8 mouse cellular contexts compared by ENCODE assay signal in genomic region chr4:134286226-134287167, GRCm38 (mm10). TPM values are rescaled to one million over a fixed set of nuclear protein-coding genes. Genes with fewer than 3 reads are reported as not detected.
DNase-seq lines count a peak whose midpoint lies in the region; ATAC-seq and TF ChIP-seq lines count a peak whose summit lies in the region.

No protein-coding gene starts in this region.

- DNase-seq in kidney, adult 11 months, result no peak
- DNase-seq in embryo, embryonic 11 days, result peak; percentile 47
- DNase-seq in lung, postnatal 36 days, result peak; percentile 21
- DNase-seq in frontal cortex, postnatal 10 days (ENCODE audit: low spot score in 2 of 2), result no peak

- H3K4me2 ChIP-seq in kidney, embryonic 16.5 days (replicated peaks; ENCODE audit: low read depth, low read length), result peak overlapping the region; percentile 70
- H3K4me2 ChIP-seq in hindbrain, embryonic 15.5 days, result peak overlapping the region; percentile 94

- H3K9ac ChIP-seq in kidney, embryonic 16.5 days (replicated peaks; ENCODE audit: low read length), result peak overlapping the region; percentile 81
- H3K9ac ChIP-seq in ES-Bruce4 (ENCODE audit: low read depth, poor library complexity, severe bottlenecking), result peak overlapping the region; percentile 88
- peak overlapping the region; percentile 97 for H3K9ac ChIP-seq in hindbrain, embryonic 15.5 days

- ATAC-seq in kidney, embryonic 16.5 days (ENCODE audit: low FRiP score, low TSS enrichment), result peak; percentile 43
- peak; percentile 16 for ATAC-seq in hindbrain, embryonic 15.5 days (ENCODE audit: low FRiP score, low read depth)
- no peak for ATAC-seq in monocyte, adult 5-6 weeks (replicated peaks; ENCODE audit: insufficient number of reproducible peaks, low FRiP score, low TSS enrichment, poor library complexity, severe bottlenecking)

- no peak for TF ChIP-seq CTCF in ES-Bruce4 (IDR thresholded peaks at IDR 0.05; ENCODE audit: low read depth, low read length)

- H3K36me3 ChIP-seq in kidney, embryonic 16.5 days (ENCODE audit: insufficient read depth, low read length), result peaks cover 17% of the 10 kb centered on the region
- H3K36me3 ChIP-seq in ES-Bruce4 (ENCODE audit: control insufficient read depth, insufficient read depth, low read length, poor library complexity, severe bottlenecking), result peaks cover 7% of the 10 kb centered on the region
- peaks cover 24% of the 10 kb centered on the region for H3K36me3 ChIP-seq in hindbrain, embryonic 15.5 days

- WGBS in kidney, embryonic 16.5 days, result 1% methylated on average over 59 of the region's 59 CpGs
- WGBS in hindbrain, embryonic 15.5 days, result 2% methylated on average over 59 of the region's 59 CpGs

- H3K27me3 ChIP-seq in kidney, embryonic 16.5 days (ENCODE audit: insufficient read depth, low read length), result no peaks in the 10 kb centered on the region
- H3K27me3 ChIP-seq in ES-Bruce4 (ENCODE audit: control insufficient read depth, insufficient read depth, low read length, poor library complexity, severe bottlenecking), result no peaks in the 10 kb centered on the region
- H3K27me3 ChIP-seq in hindbrain, embryonic 15.5 days, result no peaks in the 10 kb centered on the region

- H3K9me3 ChIP-seq in kidney, embryonic 16.5 days (ENCODE audit: low read length), result no peaks in the 10 kb centered on the region
- H3K9me3 ChIP-seq in ES-Bruce4 (replicated peaks; ENCODE audit: control insufficient read depth, insufficient read depth, low read length, poor library complexity, severe bottlenecking), result no peaks in the 10 kb centered on the region
- H3K9me3 ChIP-seq in hindbrain, embryonic 15.5 days, result no peaks in the 10 kb centered on the region

- H3K27ac ChIP-seq in kidney, embryonic 16.5 days (ENCODE audit: low read length), result peak overlapping the region; percentile 39; the same call in 1 of the 2 replicates
- H3K27ac ChIP-seq in ES-Bruce4 (ENCODE audit: insufficient read depth, low read length), result no peak overlapping the region
- peak overlapping the region; percentile 100 for H3K27ac ChIP-seq in hindbrain, embryonic 15.5 days (replicated peaks)

- peaks cover 22% of the 10 kb centered on the region for H3K4me1 ChIP-seq in kidney, embryonic 16.5 days (ENCODE audit: insufficient read depth, low read length)
- H3K4me1 ChIP-seq in ES-Bruce4 (ENCODE audit: control insufficient read depth, insufficient read depth, low read length), result no peaks in the 10 kb centered on the region
- peaks cover 24% of the 10 kb centered on the region for H3K4me1 ChIP-seq in hindbrain, embryonic 15.5 days (replicated peaks)

- peak overlapping the region; percentile 72 for H3K4me3 ChIP-seq in kidney, embryonic 16.5 days (ENCODE audit: low read length)
- peak overlapping the region; percentile 87 for H3K4me3 ChIP-seq in ES-Bruce4 (ENCODE audit: low read depth, low read length)
- peak overlapping the region; percentile 100 for H3K4me3 ChIP-seq in hindbrain, embryonic 15.5 days

- TF ChIP-seq POLR2A in ES-Bruce4 (IDR thresholded peaks at IDR 0.05; ENCODE audit: insufficient read depth, low read length), result no peak

- no peak for TF ChIP-seq EP300 in ES-Bruce4 (IDR thresholded peaks at IDR 0.05; ENCODE audit: insufficient read depth, low read depth, low read length)

RNA-seq across cellular contexts. Expression of gene Pdik1l, which starts 1.2 kb away (rescaled TPM):
- polyA plus RNA-seq in kidney, embryonic 16.5 days (2015; fragmentation: Nextera tagmentation; extraction: Ambion mirVana), result 19.2 and 20.2 TPM in 2 replicates
- polyA plus RNA-seq in ES-Bruce4 (2011; ENCODE audit: insufficient read depth, insufficient read length, low read depth, missing spikeins), result 12.0 and 14.1 TPM in 2 replicates
- polyA plus RNA-seq in hindbrain, embryonic 15.5 days (2015; fragmentation: Nextera tagmentation; extraction: Ambion mirVana), result 35.7 and 36.6 TPM in 2 replicates
- 14.7 to 25.2 TPM (median 21.5 TPM) in 3 replicates for total RNA-seq in monocyte, adult 5-6 weeks (2017)

RNA-seq across cellular contexts. Expression of gene Trim63, which starts 28.4 kb away (rescaled TPM):
- 3.3 and 4.1 TPM in 2 replicates for polyA plus RNA-seq in kidney, embryonic 16.5 days (2015; fragmentation: Nextera tagmentation; extraction: Ambion mirVana)
- polyA plus RNA-seq in ES-Bruce4 (2011; ENCODE audit: insufficient read depth, insufficient read length, low read depth, missing spikeins), result 5.4 and 7.4 TPM in 2 replicates
- polyA plus RNA-seq in hindbrain, embryonic 15.5 days (2015; fragmentation: Nextera tagmentation; extraction: Ambion mirVana), result 0.41 and 0.56 TPM in 2 replicates
- not detected in 3 replicates for total RNA-seq in monocyte, adult 5-6 weeks (2017)

RNA-seq across cellular contexts. Expression of gene Grrp1, which starts 32.6 kb away (rescaled TPM):
- polyA plus RNA-seq in kidney, embryonic 16.5 days (2015; fragmentation: Nextera tagmentation; extraction: Ambion mirVana), result 12.2 and 12.8 TPM in 2 replicates
- polyA plus RNA-seq in ES-Bruce4 (2011; ENCODE audit: insufficient read depth, insufficient read length, low read depth, missing spikeins), result 0.55 TPM in 1 of 2 replicates, not detected in the other
- polyA plus RNA-seq in hindbrain, embryonic 15.5 days (2015; fragmentation: Nextera tagmentation; extraction: Ambion mirVana), result 16.8 and 18.9 TPM in 2 replicates
- total RNA-seq in monocyte, adult 5-6 weeks (2017), result not detected in 3 replicates

RNA-seq across cellular contexts. Expression of gene Gm30191, which starts 39.8 kb away (rescaled TPM):
- not detected in 2 replicates for polyA plus RNA-seq in kidney, embryonic 16.5 days (2015; fragmentation: Nextera tagmentation; extraction: Ambion mirVana)
- polyA plus RNA-seq in ES-Bruce4 (2011; ENCODE audit: insufficient read depth, insufficient read length, low read depth, missing spikeins), result not detected in 2 replicates
- polyA plus RNA-seq in hindbrain, embryonic 15.5 days (2015; fragmentation: Nextera tagmentation; extraction: Ambion mirVana), result 0.52 and 0.83 TPM in 2 replicates
- total RNA-seq in monocyte, adult 5-6 weeks (2017), result not detected in 3 replicates

RNA-seq across cellular contexts. Expression of gene Zfp593, which starts 41.1 kb away (rescaled TPM):
- 15.0 and 15.8 TPM in 2 replicates for polyA plus RNA-seq in kidney, embryonic 16.5 days (2015; fragmentation: Nextera tagmentation; extraction: Ambion mirVana)
- polyA plus RNA-seq in ES-Bruce4 (2011; ENCODE audit: insufficient read depth, insufficient read length, low read depth, missing spikeins), result 16.8 and 17.2 TPM in 2 replicates
- polyA plus RNA-seq in hindbrain, embryonic 15.5 days (2015; fragmentation: Nextera tagmentation; extraction: Ambion mirVana), result 13.3 and 13.8 TPM in 2 replicates
- total RNA-seq in monocyte, adult 5-6 weeks (2017), result 2.8 to 8.7 TPM (median 6.0 TPM) in 3 replicates

Comparison
In these comparisons a context has a peak if more than half of its experiments do, and no peak if none do; other contexts are left out.
1. DNase-seq: peak in embryo, embryonic 11 days (single experiment) and lung, postnatal 36 days (single experiment); none in kidney, adult 11 months (single experiment) and frontal cortex, postnatal 10 days (0 of 2).
2. Peak in every context shown above with its lines, with median percentiles within 50 percentile points of each other: H3K4me3 ChIP-seq and H3K9ac ChIP-seq.